Mouse (Mus musculus): Measurements from ENCODE around the gene Tmem56.

DNA sequence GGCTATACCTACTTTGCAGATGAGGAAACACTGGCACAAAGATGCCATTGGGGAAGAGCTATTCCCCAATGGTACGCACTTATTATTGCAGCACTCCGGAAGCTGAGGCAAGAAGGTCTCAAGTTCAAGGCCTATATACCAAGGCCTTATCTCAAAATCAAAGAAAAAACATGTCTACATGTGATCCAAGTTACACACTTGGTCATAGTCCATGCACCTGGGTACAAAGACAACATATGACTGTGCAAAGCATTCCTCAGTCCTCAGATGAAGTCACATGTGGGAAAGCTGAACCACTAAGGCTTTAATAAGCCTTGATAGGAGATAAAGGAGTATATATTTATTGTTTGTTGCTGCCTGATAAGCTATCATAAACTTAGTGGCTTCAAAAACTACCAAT, 8.9 kb downstream of the Tmem56 start:
- TF ChIP-seq TAL1 (IDR thresholded peaks at IDR 0.05; ENCODE audit: low read length) (no peak), GATA1 (IDR thresholded peaks at IDR 0.05; ENCODE audit: low read length) (no peak)
